Mouse (Mus musculus): ENCODE results near the gene Cfap54. TPM values are rescaled to one million over a fixed set of nuclear protein-coding genes. Genes with fewer than 3 reads are reported as not detected.

Cfap54 gene
- polyA plus RNA-seq, 1 experiment from 2014 or later, result 0.11 TPM

- Histone ChIP-seq H3K9me3 (ENCODE audit: low read length) (no peaks in the 10 kb centered on the region), H3K27ac (ENCODE audit: low read depth) (no peak overlapping the region), H3K9ac (replicated peaks) (no peak overlapping the region), H3K4me1 (ENCODE audit: insufficient read depth) (no peaks in the 10 kb centered on the region), H3K27me3 (ENCODE audit: insufficient read depth, low read length) (no peaks in the 10 kb centered on the region), H3K4me2 (ENCODE audit: low read depth, low read length) (peak overlapping the region; percentile 48; the same call in 1 of the 2 replicates), H3K36me3 (replicated peaks; ENCODE audit: insufficient read depth, low read length) (no peaks in the 10 kb centered on the region), H3K4me3 (ENCODE audit: low read depth, low read length) (no peak overlapping the region)
- WGBS (ENCODE audit: insufficient replicate concordance), result 61% methylated on average over 13 of the region's 13 CpGs
- DNase-seq (no peak), ATAC-seq (no peak)
- no peak for TF ChIP-seq EP300 (IDR thresholded peaks at IDR 0.05; ENCODE audit: low read depth)
- no peak for TF ChIP-seq CTCF (IDR thresholded peaks at IDR 0.05; ENCODE audit: low read depth)
These were observed 292.9 kb downstream of the Cfap54 start for GRCm38 (mm10) chr10:92788410-92789096.

- no peak for TF ChIP-seq CTCF (IDR thresholded peaks at IDR 0.05; ENCODE audit: low read depth)
- Histone ChIP-seq H3K36me3 (replicated peaks; ENCODE audit: insufficient read depth, low read length) (no peaks in the 10 kb centered on the region), H3K9ac (replicated peaks) (no peak overlapping the region), H3K27me3 (ENCODE audit: insufficient read depth, low read length) (no peaks in the 10 kb centered on the region), H3K4me3 (ENCODE audit: low read depth, low read length) (no peak overlapping the region), H3K4me2 (ENCODE audit: low read depth, low read length) (no peak overlapping the region), H3K4me1 (ENCODE audit: insufficient read depth) (no peaks in the 10 kb centered on the region), H3K9me3 (ENCODE audit: low read length) (no peaks in the 10 kb centered on the region), H3K27ac (ENCODE audit: low read depth) (no peak overlapping the region)
- no peak for ATAC-seq
- DNase-seq, result no peak
- WGBS (ENCODE audit: insufficient replicate concordance), result 76% methylated on average over 5 of the region's 5 CpGs
These were observed 298.7 kb downstream of the Cfap54 start for GRCm38 (mm10) chr10:92782691-92783090.

- H3K9ac ChIP-seq (replicated peaks), result no peak overlapping the region
- H3K27me3 ChIP-seq (ENCODE audit: insufficient read depth, low read length), result no peaks in the 10 kb centered on the region
- WGBS (ENCODE audit: insufficient replicate concordance), result 86% methylated on average over 5 of the region's 5 CpGs
- TF ChIP-seq EP300 (IDR thresholded peaks at IDR 0.05; ENCODE audit: low read depth) (no peak), CTCF (IDR thresholded peaks at IDR 0.05; ENCODE audit: low read depth) (no peak)
- DNase-seq (no peak), ATAC-seq (no peak)
- no peak overlapping the region for H3K27ac ChIP-seq (ENCODE audit: low read depth)
- H3K4me2 ChIP-seq (ENCODE audit: low read depth, low read length), result no peak overlapping the region
- no peaks in the 10 kb centered on the region for H3K36me3 ChIP-seq (replicated peaks; ENCODE audit: insufficient read depth, low read length)
- no peaks in the 10 kb centered on the region for H3K9me3 ChIP-seq (ENCODE audit: low read length)
- H3K4me1 ChIP-seq (ENCODE audit: insufficient read depth), result no peaks in the 10 kb centered on the region
- no peak overlapping the region for H3K4me3 ChIP-seq (ENCODE audit: low read depth, low read length)
These were observed 327.1 kb downstream of the Cfap54 start for GRCm38 (mm10) chr10:92754359-92754758.

- DNase-seq, result no peak
- Histone ChIP-seq H3K4me2 (ENCODE audit: low read depth, low read length) (no peak overlapping the region), H3K36me3 (replicated peaks; ENCODE audit: insufficient read depth, low read length) (no peaks in the 10 kb centered on the region), H3K4me3 (ENCODE audit: low read depth, low read length) (no peak overlapping the region), H3K9ac (replicated peaks) (no peak overlapping the region), H3K27ac (ENCODE audit: low read depth) (no peak overlapping the region), H3K27me3 (ENCODE audit: insufficient read depth, low read length) (no peaks in the 10 kb centered on the region), H3K9me3 (ENCODE audit: low read length) (no peaks in the 10 kb centered on the region), H3K4me1 (ENCODE audit: insufficient read depth) (no peaks in the 10 kb centered on the region)
- WGBS (ENCODE audit: insufficient replicate concordance), result 61% methylated on average over 3 of the region's 3 CpGs
- ATAC-seq, result no peak
- TF ChIP-seq CTCF (IDR thresholded peaks at IDR 0.05; ENCODE audit: low read depth), result no peak
- no peak for TF ChIP-seq EP300 (IDR thresholded peaks at IDR 0.05; ENCODE audit: low read depth)
These were observed 351.1 kb downstream of the Cfap54 start for GRCm38 (mm10) chr10:92730339-92730738.

- H3K4me2 ChIP-seq (ENCODE audit: low read depth, low read length), result no peak overlapping the region
- H3K4me3 ChIP-seq (ENCODE audit: low read depth, low read length), result no peak overlapping the region
- H3K4me1 ChIP-seq (ENCODE audit: insufficient read depth), result no peaks in the 10 kb centered on the region
- 64% methylated on average over 3 of the region's 3 CpGs for WGBS (ENCODE audit: insufficient replicate concordance)
- H3K9me3 ChIP-seq (ENCODE audit: low read length), result no peaks in the 10 kb centered on the region
- no peak overlapping the region for H3K9ac ChIP-seq (replicated peaks)
- H3K27ac ChIP-seq (ENCODE audit: low read depth), result no peak overlapping the region
- DNase-seq (no peak), ATAC-seq (no peak)
- TF ChIP-seq EP300 (IDR thresholded peaks at IDR 0.05; ENCODE audit: low read depth) (no peak), CTCF (IDR thresholded peaks at IDR 0.05; ENCODE audit: low read depth) (no peak)
- H3K36me3 ChIP-seq (replicated peaks; ENCODE audit: insufficient read depth, low read length), result no peaks in the 10 kb centered on the region
- H3K27me3 ChIP-seq (ENCODE audit: insufficient read depth, low read length), result no peaks in the 10 kb centered on the region
These were observed 352.7 kb downstream of the Cfap54 start for GRCm38 (mm10) chr10:92728723-92729122.

Other genes starting within 250 kb of the Cfap54 start
- 7.4 and 8.4 TPM in 2 replicates for gene Cdk17, start 79.3 kb upstream of the Cfap54 start, polyA plus RNA-seq (2015; fragmentation: Nextera tagmentation; extraction: Ambion mirVana)
- 6.2 and 7.9 TPM in 2 replicates for gene Elk3, start 229.5 kb upstream of the Cfap54 start, polyA plus RNA-seq (2015; fragmentation: Nextera tagmentation; extraction: Ambion mirVana)

All from liver, postnatal 0 days (tissue).